Mouse (Mus musculus) layer of hippocampus, adult 18-20 months (tissue): ENCODE results near the gene Rtl5. TPM values are rescaled to one million over a fixed set of nuclear protein-coding genes. Genes with fewer than 3 reads are reported as not detected.
A peak's percentile ranks its signal among the peaks of the same experiment; 100 is the strongest.
"Not testable (repeated sequence)": the region's sequence is repeated elsewhere in the genome, so short reads cannot be mapped to it uniquely, and the experiment has no call there.

Source experiments
- DNase-seq, 2 experiments: peaks; one replicate each; pipeline ENCODE4 v3.0.0; 2022; ENCODE audit warnings: low spot score in 2 of 2
- long read RNA-seq: library from polyadenylated mRNA; stranded (forward); transcript quantifications from one replicate; pipeline ENCODE4 v2.0.0, GENCODE M21; 2021
- total RNA-seq, 2 experiments: library from RNA; stranded (reverse); gene quantifications; 2 replicates each; pipeline ENCODE4 v1.2.3; 2021

Gene Rtl5
- 10 to 100 TPM in 1 of 2 experiments, 1 to 10 TPM in 1; 7.5 to 10.8 TPM for total RNA-seq
- long read RNA-seq, full-length matches to known transcripts = 2 of 2 reads
- long read RNA-seq, partial matches to known transcripts = 0 of 2 reads
- long read RNA-seq, other reads (novel, unspliced or antisense) = 0 of 2 reads

GRCm38 (mm10) chrX:102070591-102071471 is at the start of gene Rtl5:
TSS of gene Rtl5 (minus strand) at chrX:102071304.
- peak; percentile 69 to 74 for DNase-seq

GRCm38 (mm10) chrX:102119042-102119864 is 48.1 kb upstream of the Rtl5 start, which contains the start of gene Pin4:
TSS of gene Pin4 (plus strand) at chrX:102119447.
- peak; percentile 88 to 96 for DNase-seq

GRCm38 (mm10) chrX:102115676-102116075 is 44.6 kb upstream of the Rtl5 start:
- peak in 1 of 2 experiments; percentile 42 for DNase-seq

GRCm38 (mm10) chrX:102109349-102109748 is 38.2 kb upstream of the Rtl5 start:
- not testable (repeated sequence) for DNase-seq

GRCm38 (mm10) chrX:102103830-102104229 is 32.7 kb upstream of the Rtl5 start:
- DNase-seq = not testable (repeated sequence)

GRCm38 (mm10) chrX:102101886-102102285 is 30.8 kb upstream of the Rtl5 start:
- no peak for DNase-seq

- DNase-seq = no peak
Measured at GRCm38 (mm10) chrX:102094381-102094904, 23.3 kb upstream of the Rtl5 start.

- no peak for DNase-seq
Measured at GRCm38 (mm10) chrX:102090605-102091004, 19.5 kb upstream of the Rtl5 start.

GRCm38 (mm10) chrX:102085798-102086443 is 14.8 kb upstream of the Rtl5 start:
- DNase-seq = no peak

- no peak for DNase-seq
Measured at GRCm38 (mm10) chrX:102082340-102082739, 11.2 kb upstream of the Rtl5 start.

GRCm38 (mm10) chrX:102081573-102082279 is 10.6 kb upstream of the Rtl5 start:
- peak in 1 of 2 experiments; percentile 21 for DNase-seq

- DNase-seq = no peak
Measured at GRCm38 (mm10) chrX:102081076-102081475, 10.0 kb upstream of the Rtl5 start.

GRCm38 (mm10) chrX:102076886-102077765 is 6.0 kb upstream of the Rtl5 start:
- DNase-seq = peak; percentile 27 to 53

GRCm38 (mm10) chrX:102075158-102075557 is 4.1 kb upstream of the Rtl5 start:
- DNase-seq = no peak

GRCm38 (mm10) chrX:102074435-102074834 is 3.3 kb upstream of the Rtl5 start:
- DNase-seq = no peak

GRCm38 (mm10) chrX:102073605-102074325 is 2.7 kb upstream of the Rtl5 start:
- no peak for DNase-seq

GRCm38 (mm10) chrX:102071517-102071916 is 413 bp upstream of the Rtl5 start:
- DNase-seq = no peak

GRCm38 (mm10) chrX:102068811-102069540 is 2.1 kb downstream of the Rtl5 start:
- DNase-seq = no peak
